Mouse (Mus musculus) stomach, postnatal 0 days (tissue): ENCODE measurements around the gene Ift74. TPM values are rescaled to one million over a fixed set of nuclear protein-coding genes. Genes with fewer than 3 reads are reported as not detected.
A peak's percentile ranks its signal among the peaks of the same experiment; 100 is the strongest.

Experiments
- ATAC-seq: fragments of 200-750 bp; cut with Nextera tagmentation; 2 replicates; pipeline ENCODE4 v1.8.0; 2017; ENCODE audit not compliant: low FRiP score, low TSS enrichment
- DNase-seq: peaks from one replicate; pipeline ENCODE4 v3.0.0-alpha.2; 2016; ENCODE audit warnings: low spot score
- H3K27ac ChIP-seq: fragments of 300-500 bp; sonication (generic); replicated peaks from 2 replicates; pipeline ENCODE4 v1.5.1; 2014; ENCODE audit warnings: mild to moderate bottlenecking, control low read depth
- H3K27me3 ChIP-seq: fragments of 300-500 bp; sonication (generic); 2 replicates; pipeline ENCODE4 v1.6.1; 2014; ENCODE audit warnings: low read length; ENCODE audit not compliant: control insufficient read depth, insufficient read depth
- H3K36me3 ChIP-seq: fragments of 300-500 bp; sonication (generic); 2 replicates; pipeline ENCODE4 v1.6.1; 2014; ENCODE audit warnings: low read length, mixed read lengths; ENCODE audit not compliant: control insufficient read depth, insufficient read depth
- H3K4me1 ChIP-seq: fragments of 300-500 bp; sonication (generic); replicated peaks from 2 replicates; pipeline ENCODE4 v1.6.1; 2014; ENCODE audit warnings: antibody characterized with exemption; ENCODE audit not compliant: control insufficient read depth, insufficient read depth
- H3K4me2 ChIP-seq: fragments of 300-500 bp; sonication (generic); replicated peaks from 2 replicates; pipeline ENCODE4 v1.6.1; 2014; ENCODE audit warnings: low read depth, mild to moderate bottlenecking, control low read depth, moderate library complexity
- H3K4me3 ChIP-seq: fragments of 300-500 bp; sonication (generic); 2 replicates; pipeline ENCODE4 v1.5.1; 2014; ENCODE audit warnings: low read depth, low read length, control low read depth
- H3K9ac ChIP-seq: fragments of 300-500 bp; sonication (generic); 2 replicates; pipeline ENCODE4 v1.6.1; 2014; ENCODE audit warnings: mild to moderate bottlenecking, low read length, control low read depth, mixed read lengths
- H3K9me3 ChIP-seq: fragments of 300-500 bp; sonication (generic); 2 replicates; pipeline ENCODE4 v1.6.1; 2016; ENCODE audit warnings: low read length; ENCODE audit not compliant: control insufficient read depth
- CTCF ChIP-seq: IDR thresholded peaks from 2 replicates; pipeline ENCODE4 v1.5.1; 2016; ENCODE audit warnings: antibody characterized with exemption, low read depth, mild to moderate bottlenecking, moderate library complexity
- EP300 ChIP-seq: optimal IDR thresholded peaks from 2 replicates; pipeline ENCODE3; 2016; ENCODE audit warnings: antibody characterized with exemption
- WGBS: fragments of 180-500 bp; shearing (Covaris S2); extraction: QIAGEN DNeasy Blood & Tissue Kit; methylation state at CpG from one replicate; pipeline ENCODE4 v1.1.7; 2014; 5-methylcytosine and 5-hydroxymethylcytosine counted together
- polyA plus RNA-seq: library from polyadenylated mRNA; unstranded; fragments of >200 nt; fragmentation: Nextera tagmentation; extraction: Ambion mirVana; gene quantifications from 2 replicates; pipeline ENCODE4 v1.2.1, GENCODE M21; 2015

Gene Ift74
- polyA plus RNA-seq, 1 experiment from 2014 or later, result 14.8 TPM

GRCm38 (mm10) chr4:94603031-94603629 is 11.2 kb upstream of the Ift74 start, which contains the start of gene Plaa:
Gene Plaa, minus strand, starts transcription at chr4:94603244.
- TF ChIP-seq EP300 (no peak), CTCF (peak; percentile 5; the same call in 1 of the 2 replicates)
- peak within 1 kb of the TSS; percentile 98 for H3K4me3 ChIP-seq
- no peaks in the 10 kb centered on the region for H3K36me3 ChIP-seq
- peak; percentile 99 for ATAC-seq
- peak within 1 kb of the TSS; percentile 73 for H3K4me2 ChIP-seq
- peak within 1 kb of the TSS; percentile 91 for H3K27ac ChIP-seq
- WGBS, result under 1% methylated on average over 60 of the region's 61 CpGs
- no peaks in the 10 kb centered on the region for H3K4me1 ChIP-seq
- H3K9ac ChIP-seq, result peak within 1 kb of the TSS; percentile 92
- DNase-seq, result peak; percentile 93
- no peaks in the 10 kb centered on the region for H3K27me3 ChIP-seq
- H3K9me3 ChIP-seq, result no peaks in the 10 kb centered on the region

GRCm38 (mm10) chr4:94604452-94605019 is 9.8 kb upstream of the Ift74 start:
- no peak overlapping the region for H3K4me3 ChIP-seq

GRCm38 (mm10) chr4:94605591-94605990 is 8.7 kb upstream of the Ift74 start:
- no peaks in the 10 kb centered on the region for H3K27me3 ChIP-seq
- 84% methylated on average over 2 of the region's 2 CpGs for WGBS
- no peaks in the 10 kb centered on the region for H3K9me3 ChIP-seq
- no peaks in the 10 kb centered on the region for H3K36me3 ChIP-seq
- TF ChIP-seq CTCF (no peak), EP300 (no peak)
- H3K4me3 ChIP-seq, result no peak overlapping the region
- no peaks in the 10 kb centered on the region for H3K4me1 ChIP-seq
- no peak for ATAC-seq
- no peak overlapping the region for H3K27ac ChIP-seq
- no peak for DNase-seq
- H3K9ac ChIP-seq, result no peak overlapping the region
- H3K4me2 ChIP-seq, result no peak overlapping the region

More at GRCm38 (mm10) chr4:94604452-94605019, 9.8 kb upstream of the Ift74 start:
- no peaks in the 10 kb centered on the region for H3K9me3 ChIP-seq
- DNase-seq, result no peak
- TF ChIP-seq EP300, result no peak
- TF ChIP-seq CTCF, result no peak
- no peaks in the 10 kb centered on the region for H3K36me3 ChIP-seq
- no peak for ATAC-seq
- 91% methylated on average over 2 of the region's 2 CpGs for WGBS
- H3K4me1 ChIP-seq, result no peaks in the 10 kb centered on the region
- no peak overlapping the region for H3K27ac ChIP-seq
- no peaks in the 10 kb centered on the region for H3K27me3 ChIP-seq
- H3K9ac ChIP-seq, result no peak overlapping the region
- no peak overlapping the region for H3K4me2 ChIP-seq

- ATAC-seq, result no peak
- 63% methylated on average over 3 of the region's 3 CpGs for WGBS
- DNase-seq, result no peak
- Histone ChIP-seq H3K36me3 (no peaks in the 10 kb centered on the region), H3K27ac (no peak overlapping the region), H3K4me2 (no peak overlapping the region), H3K9ac (no peak overlapping the region), H3K4me1 (no peaks in the 10 kb centered on the region), H3K27me3 (no peaks in the 10 kb centered on the region), H3K9me3 (no peaks in the 10 kb centered on the region), H3K4me3 (no peak overlapping the region)
- TF ChIP-seq CTCF, result no peak
- no peak for TF ChIP-seq EP300
These were observed 4.0 kb upstream of the Ift74 start for GRCm38 (mm10) chr4:94610339-94610738.

GRCm38 (mm10) chr4:94614627-94615006 is 326 bp downstream of the Ift74 start:
- peak overlapping the region; percentile 73 for H3K9ac ChIP-seq
- H3K27me3 ChIP-seq, result no peaks in the 10 kb centered on the region
- peak overlapping the region; percentile 59 for H3K27ac ChIP-seq
- H3K4me1 ChIP-seq, result no peaks in the 10 kb centered on the region
- WGBS, result 0% methylated on average over 18 of the region's 18 CpGs
- DNase-seq (no peak), ATAC-seq (peak; percentile 60)
- H3K9me3 ChIP-seq, result no peaks in the 10 kb centered on the region
- peak overlapping the region; percentile 71 for H3K4me2 ChIP-seq
- TF ChIP-seq EP300, result no peak
- no peak for TF ChIP-seq CTCF
- H3K36me3 ChIP-seq, result no peaks in the 10 kb centered on the region
- H3K4me3 ChIP-seq, result peak overlapping the region; percentile 59

- Histone ChIP-seq H3K9me3 (no peaks in the 10 kb centered on the region), H3K4me2 (no peak overlapping the region), H3K4me1 (no peaks in the 10 kb centered on the region), H3K9ac (no peak overlapping the region), H3K36me3 (no peaks in the 10 kb centered on the region), H3K27me3 (no peaks in the 10 kb centered on the region), H3K4me3 (no peak overlapping the region), H3K27ac (no peak overlapping the region)
- DNase-seq, result no peak
- no peak for TF ChIP-seq EP300
- no peak for TF ChIP-seq CTCF
- ATAC-seq, result no peak
- 85% methylated on average over 2 of the region's 2 CpGs for WGBS
These were observed 5.8 kb downstream of the Ift74 start for GRCm38 (mm10) chr4:94620077-94620476.
